Mouse (Mus musculus) gastrocnemius, adult 18-20 months (tissue): Measurements from ENCODE around the gene Ptpn3. TPM values are rescaled to one million over a fixed set of nuclear protein-coding genes. Genes with fewer than 3 reads are reported as not detected.
"Not testable (repeated sequence)": the region's sequence is repeated elsewhere in the genome, so short reads cannot be mapped to it uniquely, and the experiment has no call there.

Source experiments
- DNase-seq: peaks from one replicate; pipeline ENCODE4 v3.0.0; 2021; ENCODE audit warnings: low spot score
- total RNA-seq, 2 experiments: library from RNA; stranded (reverse); gene quantifications; 2 replicates each; pipeline ENCODE4 v1.2.3; 2021

The Ptpn3 gene
- total RNA-seq, 2 experiments from 2014 or later = 43.7 to 51.4 TPM

GRCm38 (mm10) chr4:57299701-57300468, 1.8 kb downstream of the Ptpn3 start:
- DNase-seq = peak; percentile 37

GRCm38 (mm10) chr4:57299308-57299700, 2.3 kb downstream of the Ptpn3 start:
- DNase-seq = no peak

GRCm38 (mm10) chr4:57298181-57298580, 3.5 kb downstream of the Ptpn3 start:
- no peak for DNase-seq

DNA sequence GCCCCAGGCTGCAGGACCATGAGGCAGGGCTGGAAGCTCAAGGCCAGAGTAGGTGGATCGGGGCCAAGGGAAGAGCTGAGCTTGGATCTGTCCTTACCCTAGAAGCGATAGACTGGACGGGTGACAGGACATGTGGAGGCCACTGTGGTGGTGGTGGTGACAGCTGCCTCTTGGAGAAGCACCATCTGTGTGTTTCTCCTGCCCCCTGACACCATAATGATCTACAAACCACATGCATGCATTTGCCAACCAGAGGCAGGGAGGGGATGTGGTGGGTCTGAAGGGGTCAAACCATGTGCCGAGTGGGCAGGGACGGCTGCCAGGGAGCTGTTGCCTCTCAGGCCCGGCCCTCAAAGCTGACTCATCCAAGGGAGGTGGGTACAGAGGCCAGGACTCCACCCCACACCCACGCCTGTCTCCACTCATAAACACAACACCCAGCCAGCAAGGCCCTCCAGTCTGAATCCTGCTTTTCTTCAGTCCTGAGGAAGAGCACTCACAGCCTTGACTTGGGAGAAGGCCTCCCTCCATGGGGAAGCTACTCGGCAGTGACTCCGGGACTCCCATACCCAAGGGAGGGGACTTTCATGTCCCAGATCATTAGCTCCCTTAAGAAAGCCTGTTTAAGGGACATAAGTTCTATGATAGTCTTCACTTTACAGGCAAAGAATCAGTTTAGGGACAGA, 6.5 kb downstream of the Ptpn3 start:
- DNase-seq = peak; percentile 74

DNA sequence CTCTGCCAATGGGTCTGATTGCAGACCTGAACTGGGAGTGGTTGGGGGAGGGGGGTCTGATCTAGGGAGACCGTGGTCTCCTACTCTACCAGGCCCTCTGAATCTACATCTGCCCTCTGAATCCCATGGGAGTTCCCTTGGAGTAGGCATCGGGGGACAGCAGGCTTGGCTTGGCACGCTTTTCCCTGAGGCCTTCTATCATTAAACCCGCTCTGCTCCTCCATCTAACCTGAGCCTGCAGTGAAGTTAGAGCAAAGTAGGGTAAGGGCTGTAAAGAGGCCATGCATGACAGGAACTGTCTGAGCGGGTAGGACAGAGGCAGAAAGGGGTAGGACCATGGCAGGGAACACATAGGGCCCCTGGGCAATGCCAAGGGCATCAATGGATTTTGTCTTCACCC, 9.0 kb downstream of the Ptpn3 start:
- no peak for DNase-seq

- DNase-seq = no peak
These were observed 11.6 kb downstream of the Ptpn3 start for GRCm38 (mm10) chr4:57290049-57290448.

DNA sequence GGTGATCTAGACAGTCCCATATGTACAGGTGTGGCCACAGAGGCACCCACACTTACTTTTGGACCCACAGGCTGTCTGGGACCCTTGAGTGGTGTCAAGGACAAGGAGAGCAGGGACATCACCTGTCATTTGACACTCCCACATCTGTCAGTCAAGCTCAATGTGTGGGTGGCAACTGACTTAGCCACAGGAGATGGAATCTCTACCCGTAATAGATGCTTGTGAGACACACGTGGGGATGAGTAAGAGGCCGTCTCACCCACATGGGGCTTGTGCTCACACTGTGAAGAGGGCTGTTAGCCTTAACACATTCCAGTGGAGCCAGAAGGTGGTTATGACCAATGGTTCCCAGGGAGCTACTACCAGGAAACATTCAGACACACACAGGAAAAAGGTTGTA, 13.8 kb downstream of the Ptpn3 start:
- DNase-seq = no peak

GRCm38 (mm10) chr4:57285251-57285650, 16.4 kb downstream of the Ptpn3 start:
- DNase-seq = no peak

GRCm38 (mm10) chr4:57283189-57283588, 18.4 kb downstream of the Ptpn3 start:
- no peak for DNase-seq

DNA sequence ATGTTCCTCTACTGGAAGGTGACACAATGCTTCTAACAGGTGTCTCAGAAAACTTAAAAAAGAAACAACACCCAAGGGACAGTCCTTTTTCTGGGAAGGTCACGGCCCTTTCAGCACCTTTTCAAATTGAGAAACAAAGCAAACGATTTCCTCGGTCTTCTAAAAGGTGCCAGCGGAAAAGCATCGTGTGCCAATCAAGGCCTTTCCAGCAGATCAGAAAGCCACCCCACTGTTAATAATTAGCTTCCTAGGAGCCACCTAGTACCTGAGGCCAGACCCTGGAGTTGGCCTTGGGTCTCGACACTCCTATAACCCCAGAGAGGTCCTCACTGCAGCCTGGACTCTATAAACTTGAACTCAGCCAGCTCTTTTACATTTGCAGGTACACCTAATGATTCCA, 19.0 kb downstream of the Ptpn3 start:
- no peak for DNase-seq

DNA sequence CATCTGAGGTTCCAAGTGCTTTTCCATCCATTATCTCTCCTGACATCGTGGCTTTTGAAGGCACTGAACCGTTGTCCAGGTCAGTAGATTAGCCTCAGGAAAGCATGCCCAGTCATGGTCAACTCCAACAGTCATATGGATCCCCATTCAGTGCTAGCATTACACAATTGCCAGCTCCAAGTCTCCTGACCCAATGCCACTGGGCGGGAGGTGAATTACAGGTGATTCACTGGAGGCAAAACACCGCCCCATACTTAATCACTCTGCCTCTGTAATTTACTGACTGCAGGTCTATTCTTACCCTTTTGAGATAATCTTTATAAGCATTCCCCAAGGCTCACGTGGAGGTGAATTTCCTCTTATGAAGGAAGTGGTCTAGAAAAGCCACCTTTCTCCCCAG, 19.5 kb downstream of the Ptpn3 start:
- DNase-seq = no peak

GRCm38 (mm10) chr4:57280888-57281287, 20.7 kb downstream of the Ptpn3 start:
- peak; percentile 78 for DNase-seq

- no peak for DNase-seq
These were observed 22.4 kb downstream of the Ptpn3 start for GRCm38 (mm10) chr4:57279229-57279628.

DNA sequence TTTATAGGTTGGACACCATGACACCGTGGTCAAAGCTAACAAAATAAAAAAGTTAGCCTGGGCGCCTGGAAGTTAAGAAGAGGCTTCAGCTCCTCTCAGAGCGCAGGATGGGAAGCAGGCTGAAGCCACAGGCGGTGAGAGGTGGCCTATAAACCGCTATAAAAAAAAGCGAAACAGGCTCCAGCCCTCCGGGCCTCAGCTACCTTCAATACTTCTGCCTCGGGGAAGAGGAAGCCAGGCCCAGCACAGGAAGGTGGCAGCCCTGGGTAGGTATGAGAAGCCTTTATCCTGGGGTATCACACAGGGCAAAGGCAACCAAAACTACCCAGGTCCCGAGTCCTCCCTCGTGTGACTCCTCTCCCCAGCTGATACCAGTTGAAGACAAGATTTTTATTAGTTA, 22.8 kb downstream of the Ptpn3 start:
- no peak for DNase-seq

GRCm38 (mm10) chr4:57277671-57278070, 24.0 kb downstream of the Ptpn3 start:
- no peak for DNase-seq

GRCm38 (mm10) chr4:57275116-57275743, 26.4 kb downstream of the Ptpn3 start:
- peak; percentile 76 for DNase-seq

GRCm38 (mm10) chr4:57273532-57274502, 27.8 kb downstream of the Ptpn3 start:
- DNase-seq = no peak

GRCm38 (mm10) chr4:57270991-57271390, 30.6 kb downstream of the Ptpn3 start:
- DNase-seq = no peak

GRCm38 (mm10) chr4:57270489-57270888, 31.1 kb downstream of the Ptpn3 start:
- DNase-seq = not testable (repeated sequence)

DNA sequence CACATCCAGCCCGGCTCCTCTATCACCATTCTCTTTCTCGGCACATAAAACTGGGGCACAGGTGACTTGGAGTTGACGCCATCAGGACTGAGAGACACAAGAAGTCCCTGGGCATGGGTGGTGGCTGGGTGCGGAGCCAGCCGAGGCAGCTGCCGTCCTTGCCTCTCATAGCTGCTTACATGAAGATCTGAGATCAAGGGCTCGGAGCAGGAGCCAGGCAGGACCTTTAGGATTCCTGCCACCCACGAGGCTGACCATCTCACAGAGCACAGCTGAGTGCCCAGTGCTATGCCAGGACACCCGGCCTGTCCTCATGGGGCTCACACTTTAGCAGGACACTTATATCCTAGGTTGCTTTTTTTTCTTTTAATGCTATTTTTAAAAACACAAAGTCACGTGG, 32.3 kb downstream of the Ptpn3 start:
- DNase-seq = peak; percentile 46

GRCm38 (mm10) chr4:57268330-57268729, 33.3 kb downstream of the Ptpn3 start:
- no peak for DNase-seq
